Mouse (Mus musculus) common myeloid progenitor, adult 5-6 weeks (primary cell): ENCODE data around the gene Slc35b2. TPM values are rescaled to one million over a fixed set of nuclear protein-coding genes. Genes with fewer than 3 reads are reported as not detected.
A peak's percentile ranks its signal among the peaks of the same experiment; 100 is the strongest.

ENCODE experiments used
- ATAC-seq: replicated peaks from 2 replicates; pipeline ENCODE4 v1.8.0; 2016; ENCODE audit warnings: low read depth, mild to moderate bottlenecking, moderate TSS enrichment, inconsistent platforms; ENCODE audit not compliant: poor library complexity, severe bottlenecking
- total RNA-seq: library from RNA; stranded (forward); fragments of 200-1000, 187-1606 nt; gene quantifications from 2 replicates; pipeline ENCODE4 v1.2.3, GENCODE M21; 2017

The Slc35b2 gene
- 49.6 and 93.8 TPM in 2 replicates for total RNA-seq

DNA sequence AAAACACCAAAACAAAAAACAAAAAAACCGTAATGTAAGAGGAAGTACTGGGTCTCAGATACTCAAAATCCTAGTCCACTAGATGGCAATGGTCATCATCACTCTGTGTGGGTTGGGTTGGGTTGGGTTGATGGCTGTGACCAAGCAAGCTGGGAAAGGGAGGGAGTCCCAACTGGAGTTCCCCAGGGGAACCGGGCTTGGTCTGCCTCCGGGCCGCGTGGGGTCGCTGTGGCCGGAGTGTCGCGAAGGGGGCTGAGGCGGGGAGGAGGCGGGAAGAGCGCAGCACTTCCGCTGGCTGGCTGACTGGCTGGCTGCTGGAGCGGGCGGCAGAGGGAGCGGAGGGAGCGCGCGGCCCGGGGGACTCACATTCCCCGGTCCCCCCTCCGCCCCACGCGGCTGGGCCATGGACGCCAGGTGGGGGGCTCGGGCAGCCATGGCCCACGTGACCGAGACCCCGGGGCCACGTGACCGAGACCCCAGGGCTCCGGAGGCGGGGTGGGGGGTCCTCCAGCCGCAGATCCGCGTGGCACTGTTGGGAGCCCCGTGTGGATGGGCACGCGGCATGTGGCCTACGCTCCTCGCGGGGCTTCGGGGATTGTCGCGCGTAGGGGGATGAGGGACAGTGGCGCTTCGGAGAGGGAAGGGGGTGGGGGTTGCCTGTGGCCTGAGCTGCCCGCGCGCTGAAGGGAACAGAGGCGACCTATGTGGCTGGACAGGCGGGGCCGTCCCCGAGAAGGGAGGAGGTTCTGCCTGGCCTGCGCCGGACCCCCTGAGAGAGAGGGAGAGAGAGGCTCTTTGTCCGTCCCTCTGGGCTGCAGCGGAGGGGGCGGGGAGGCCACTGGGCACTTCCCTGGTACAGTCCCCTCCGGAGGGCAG, at the start of gene Slc35b2:
Gene Slc35b2 (plus strand): TSS at position 220 of the 876 bp plus-strand sequence.
- ATAC-seq: peak; percentile 74

DNA sequence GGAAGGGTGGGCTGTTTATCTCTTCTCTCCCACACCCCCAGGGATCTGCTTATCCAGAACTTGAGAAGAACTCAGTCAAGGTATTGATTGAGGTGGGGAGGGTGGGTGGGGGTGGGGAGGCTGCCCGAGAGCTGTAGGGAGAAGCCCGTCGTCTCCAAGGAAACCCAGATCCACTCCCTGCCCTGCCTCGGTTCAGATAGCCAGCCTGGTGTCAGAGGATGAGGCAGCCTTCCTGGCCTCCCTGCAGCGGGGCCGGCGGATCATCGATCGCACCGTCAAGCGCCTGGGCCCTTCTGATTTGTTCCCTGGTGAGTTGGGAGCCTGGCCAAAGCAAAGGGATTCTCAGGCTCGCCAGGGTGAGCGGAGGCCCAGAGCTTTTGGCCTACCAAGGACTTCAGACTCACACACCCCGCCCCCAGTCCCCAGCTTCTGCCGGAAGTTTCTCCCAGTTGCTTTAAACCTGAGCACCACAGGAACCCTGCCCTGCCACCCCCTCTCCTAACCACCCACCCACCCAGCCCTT, 48.4 kb upstream of the Slc35b2 start:
- ATAC-seq: no peak

DNA sequence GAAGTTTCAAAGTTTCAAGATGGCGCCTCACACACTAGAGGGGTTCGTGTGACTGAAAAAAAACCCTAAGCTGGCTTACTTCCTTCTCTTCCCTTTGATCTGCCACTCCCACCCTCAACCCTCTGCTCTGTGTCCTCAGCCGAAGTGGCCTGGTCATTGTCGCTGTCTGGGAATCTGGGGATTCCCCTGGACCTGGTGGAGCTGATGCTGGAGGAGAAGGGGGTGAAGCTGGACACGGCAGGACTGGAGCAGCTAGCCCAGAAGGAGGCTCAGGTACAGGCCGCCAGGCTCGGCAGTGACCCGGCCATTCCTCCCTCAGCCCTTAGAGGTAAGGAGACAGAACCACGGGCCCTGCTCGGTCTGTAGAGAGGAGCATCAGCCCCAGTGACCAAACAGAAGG, 47.9 kb upstream of the Slc35b2 start:
- ATAC-seq: no peak

DNA sequence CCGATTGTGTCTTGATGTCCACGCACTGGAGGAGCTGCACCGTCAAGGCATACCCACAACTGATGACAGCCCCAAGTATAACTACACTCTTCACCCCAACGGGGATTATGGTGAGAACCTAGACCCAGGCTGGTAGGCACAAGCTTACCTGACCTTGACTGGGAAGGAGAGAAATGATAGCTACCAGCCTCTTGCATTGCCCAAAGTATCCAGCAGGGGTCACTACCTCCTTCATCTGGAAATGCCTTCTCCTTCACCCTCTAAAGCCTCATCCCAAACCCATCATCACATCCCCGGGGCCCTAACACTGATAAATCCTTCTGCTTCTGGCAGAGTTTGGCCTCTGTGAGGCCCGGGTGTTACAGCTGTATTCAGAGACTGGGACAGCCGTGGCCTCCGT, 47.2 kb upstream of the Slc35b2 start:
- ATAC-seq: peak; percentile 75

- no peak for ATAC-seq
Observed at GRCm38 (mm10) chr17:45517135-45517534, 46.5 kb upstream of the Slc35b2 start.

DNA sequence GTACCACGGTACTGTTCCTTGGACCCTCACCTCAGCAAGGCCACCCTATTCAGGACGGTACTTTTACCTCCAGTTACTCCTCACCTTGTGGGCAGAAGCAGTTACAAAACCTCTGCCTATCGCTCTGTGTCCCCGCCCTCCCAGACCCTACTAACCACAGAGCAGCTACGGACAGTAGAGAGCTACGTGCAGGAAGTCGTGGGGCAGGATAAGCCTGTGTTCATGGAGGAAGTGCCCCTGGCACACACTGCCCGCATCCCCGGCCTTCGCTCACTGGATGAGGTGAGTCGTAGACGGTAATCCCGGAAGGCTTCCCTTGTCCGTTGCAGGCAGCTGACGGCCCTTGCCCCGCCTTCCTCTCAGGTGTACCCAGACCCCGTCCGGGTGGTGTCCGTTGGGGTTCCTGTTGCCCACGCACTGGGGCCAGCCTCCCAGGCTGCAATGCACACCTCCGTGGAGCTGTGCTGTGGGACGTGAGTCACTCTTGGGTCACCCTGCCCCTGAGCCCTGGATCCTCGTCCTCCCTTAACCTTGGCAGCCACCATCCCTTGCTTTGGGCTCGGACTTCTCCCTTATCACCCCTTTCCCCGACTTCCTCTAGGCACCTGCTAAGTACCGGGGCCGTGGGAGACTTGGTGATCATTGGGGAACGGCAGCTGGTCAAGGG, 46.0 kb upstream of the Slc35b2 start:
- ATAC-seq: peak; percentile 78

DNA sequence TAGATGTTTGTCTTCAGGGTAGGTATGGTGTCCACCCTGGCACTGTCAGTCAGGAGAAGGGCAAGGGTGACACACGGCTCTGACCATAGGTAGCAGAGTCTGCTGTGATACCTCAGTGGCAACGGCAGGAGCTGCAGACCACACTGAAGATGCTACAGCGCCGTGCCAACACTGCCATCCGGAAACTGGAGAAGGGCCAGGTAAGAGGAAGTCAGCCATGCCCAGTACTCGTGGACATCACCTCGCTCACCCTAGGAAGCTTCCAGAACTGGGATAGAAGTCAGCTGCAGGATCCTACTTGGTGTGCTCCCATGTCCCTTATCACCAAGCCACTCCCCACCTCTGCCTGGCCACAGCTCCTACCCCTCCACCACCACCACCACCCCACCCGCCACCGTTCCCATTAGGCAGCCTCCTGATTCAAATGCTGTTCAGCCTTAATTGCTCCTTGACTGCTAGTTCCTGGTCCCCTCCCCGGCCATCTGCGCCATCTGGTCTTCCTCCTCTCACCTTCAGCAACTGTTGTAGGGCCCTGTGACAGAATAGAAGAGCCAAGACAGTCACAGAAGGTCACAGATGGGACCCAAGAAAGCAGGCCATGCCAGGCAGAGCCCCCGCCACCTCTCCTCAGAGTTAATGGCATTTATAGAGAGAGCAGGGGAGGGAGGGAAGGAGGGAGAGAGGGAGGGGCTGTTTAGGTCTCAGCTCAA, 44.8 kb upstream of the Slc35b2 start:
- ATAC-seq: no peak

- ATAC-seq: no peak
Observed at GRCm38 (mm10) chr17:45520136-45520535, 43.5 kb upstream of the Slc35b2 start.

DNA sequence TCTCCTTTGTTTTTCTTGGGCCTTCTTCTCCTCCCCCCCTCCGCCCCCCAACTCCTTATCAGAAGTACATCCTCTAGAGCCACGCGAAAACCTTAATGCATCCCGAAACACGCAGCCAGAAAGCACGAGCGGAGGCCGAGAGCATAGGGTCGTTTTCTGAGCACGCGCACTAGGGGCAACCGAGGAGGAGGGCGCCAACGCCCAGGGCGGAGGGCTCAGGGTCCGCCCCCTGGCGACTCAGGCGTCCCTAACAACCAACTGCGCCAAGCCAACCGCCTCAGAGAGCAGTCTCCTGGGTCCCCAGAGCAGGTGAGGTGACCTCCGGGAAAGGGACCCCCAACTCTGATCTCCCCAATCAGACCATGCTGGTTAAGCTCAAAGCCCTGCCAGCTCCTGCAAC, 40.4 kb upstream of the Slc35b2 start, which contains the start of gene Tcte1:
Gene Tcte1 (plus strand): TSS at position 172 of the 400 bp plus-strand sequence.
- ATAC-seq: no peak

GRCm38 (mm10) chr17:45524961-45525360, 38.7 kb upstream of the Slc35b2 start:
- ATAC-seq: no peak

DNA sequence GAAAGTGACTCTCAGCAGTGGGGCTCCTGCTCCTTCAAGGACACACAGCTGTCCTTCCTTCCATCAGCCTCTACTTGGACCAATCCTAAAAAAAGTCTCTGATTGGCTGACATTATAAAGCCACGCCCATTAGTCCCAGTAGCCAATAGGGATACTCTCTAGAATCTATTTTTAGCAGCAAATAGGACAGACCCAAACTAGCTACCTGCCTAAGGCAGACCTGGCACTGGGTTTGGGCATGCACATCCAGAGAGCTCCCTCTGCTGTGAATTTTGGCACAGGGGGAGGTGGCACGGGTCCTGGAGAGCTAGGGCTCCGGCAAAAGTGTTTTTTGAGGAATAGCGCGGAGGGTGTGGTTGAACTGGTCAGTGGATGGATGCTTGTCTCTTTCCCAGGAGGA, 37.1 kb upstream of the Slc35b2 start:
- no peak for ATAC-seq

DNA sequence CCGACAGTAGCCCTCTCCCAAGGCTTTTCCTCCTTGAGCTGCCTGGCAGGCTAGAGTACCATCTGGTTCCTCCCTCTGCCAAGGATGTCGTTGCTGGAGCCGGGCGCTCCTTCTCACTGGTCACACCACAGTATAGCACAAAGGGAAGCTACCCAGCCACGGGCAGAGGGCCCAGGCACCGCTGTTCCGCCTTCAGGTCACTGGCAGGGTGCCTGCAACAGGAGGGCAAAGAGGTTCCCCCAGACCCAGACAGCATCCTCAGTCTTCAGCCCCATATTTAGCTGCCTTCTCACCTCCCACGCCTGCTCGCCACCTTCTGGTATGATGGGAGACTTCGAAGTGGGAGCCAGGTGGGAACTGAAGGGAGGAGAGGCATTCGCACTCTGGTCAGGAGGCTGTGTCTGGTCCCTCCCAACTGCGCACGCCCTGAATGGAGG, 33.3 kb upstream of the Slc35b2 start:
- no peak for ATAC-seq

GRCm38 (mm10) chr17:45532896-45533295, 30.8 kb upstream of the Slc35b2 start:
- no peak for ATAC-seq

- peak; percentile 54; the same call in 1 of the 2 replicates for ATAC-seq
Observed at GRCm38 (mm10) chr17:45536264-45536663, 27.4 kb upstream of the Slc35b2 start.

GRCm38 (mm10) chr17:45538394-45538793, 25.3 kb upstream of the Slc35b2 start:
- ATAC-seq: no peak

- ATAC-seq: no peak
Observed at GRCm38 (mm10) chr17:45539664-45540063, 24.0 kb upstream of the Slc35b2 start.

DNA sequence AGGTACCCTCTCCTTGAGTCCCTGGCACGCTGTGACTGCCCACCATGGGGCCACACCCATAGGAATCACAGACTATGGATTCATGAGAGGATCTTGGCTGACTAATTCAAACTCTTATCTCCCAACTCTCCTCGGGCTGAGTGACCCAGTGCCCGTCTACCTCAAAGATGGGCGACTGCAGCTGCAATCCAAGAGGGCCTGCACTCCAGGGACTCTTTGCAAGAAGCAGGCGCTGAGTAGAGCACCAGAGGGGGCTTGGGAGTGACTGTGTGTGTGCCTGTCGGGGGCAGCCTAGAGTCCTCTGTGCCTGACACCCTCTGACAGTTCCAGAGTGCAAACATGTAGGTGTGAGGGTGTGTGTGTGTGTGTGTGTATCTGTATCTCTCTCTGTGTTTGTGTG, 21.5 kb upstream of the Slc35b2 start:
- ATAC-seq: no peak

DNA sequence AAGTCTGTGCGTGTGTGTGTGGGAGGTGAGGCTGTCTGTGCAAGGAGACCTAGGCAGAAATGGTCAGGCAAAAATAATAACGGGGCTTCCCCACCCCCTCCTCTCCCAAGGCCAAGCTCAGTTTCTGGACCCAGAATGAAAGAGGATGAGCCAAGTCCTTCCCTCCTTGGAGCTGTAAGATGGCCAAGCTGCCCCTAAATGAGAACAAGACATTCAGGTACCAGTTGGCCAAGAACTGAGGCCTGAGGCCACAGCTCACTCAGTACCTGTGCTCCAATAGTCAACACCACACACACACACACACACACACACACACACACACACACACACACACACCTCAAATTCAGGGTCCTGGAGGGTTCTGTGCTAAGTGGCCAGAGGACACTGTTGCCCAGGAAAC, 21.0 kb upstream of the Slc35b2 start:
- no peak for ATAC-seq

- no peak for ATAC-seq
Observed at GRCm38 (mm10) chr17:45543115-45543514, 20.6 kb upstream of the Slc35b2 start.
